Mouse (Mus musculus): ENCODE results near the gene Kdm4d.
"Not testable (repeated sequence)": the region's sequence is repeated elsewhere in the genome, so short reads cannot be mapped to it uniquely, and the experiment has no call there.

Kdm4d gene

DNA sequence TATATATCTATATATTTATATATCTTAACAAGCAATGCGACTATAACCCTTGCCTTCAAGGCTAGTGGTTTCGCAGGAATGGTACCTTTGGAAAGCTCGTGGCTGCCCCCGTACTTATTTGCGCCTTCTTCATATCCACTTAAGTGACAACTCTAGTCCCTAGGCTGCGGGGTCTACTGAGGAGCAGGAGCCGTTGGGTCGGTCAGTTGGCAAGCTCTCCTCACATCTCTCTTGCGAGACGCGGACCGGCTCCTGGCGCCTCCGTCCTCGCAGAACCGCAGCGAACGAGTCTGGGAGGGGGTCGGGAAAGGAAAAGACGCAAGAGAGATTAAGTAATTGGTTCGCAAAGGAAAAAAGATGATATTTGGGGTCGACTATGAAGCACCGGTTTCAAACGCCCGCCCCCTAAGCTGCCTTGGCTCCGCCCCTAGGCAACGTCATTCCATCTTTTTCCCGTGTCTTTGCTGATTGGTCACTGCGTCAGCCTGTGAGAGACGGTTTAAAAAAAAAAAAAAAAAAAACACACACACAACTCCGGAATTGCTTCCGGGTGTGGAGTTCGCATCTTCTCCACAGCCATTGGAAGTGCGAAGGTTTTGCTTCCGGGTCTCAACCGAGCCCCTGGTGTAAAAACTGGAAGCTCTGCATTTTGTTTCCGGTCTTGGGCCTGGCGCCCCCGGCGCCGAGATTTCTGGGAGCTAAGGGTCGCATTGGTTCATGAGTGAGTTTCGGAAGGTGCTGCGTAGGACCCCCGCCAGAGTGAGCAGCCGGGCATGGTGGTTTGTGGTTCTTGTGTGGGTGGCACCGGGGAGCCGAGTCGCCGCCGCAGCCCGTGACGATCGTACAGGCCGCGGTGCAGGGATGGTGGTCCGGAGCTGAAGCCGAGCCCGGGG, at the start of gene Kdm4d, which contains the start of gene Cwc15:
Kdm4d (minus strand) TSS at position 460 of the 893 bp plus-strand sequence.
Cwc15 (plus strand) TSS at position 595 of the 893 bp plus-strand sequence.
- DNase-seq (ENCODE audit: low spot score in 2 of 2) = peak; percentile 95 to 97

DNA sequence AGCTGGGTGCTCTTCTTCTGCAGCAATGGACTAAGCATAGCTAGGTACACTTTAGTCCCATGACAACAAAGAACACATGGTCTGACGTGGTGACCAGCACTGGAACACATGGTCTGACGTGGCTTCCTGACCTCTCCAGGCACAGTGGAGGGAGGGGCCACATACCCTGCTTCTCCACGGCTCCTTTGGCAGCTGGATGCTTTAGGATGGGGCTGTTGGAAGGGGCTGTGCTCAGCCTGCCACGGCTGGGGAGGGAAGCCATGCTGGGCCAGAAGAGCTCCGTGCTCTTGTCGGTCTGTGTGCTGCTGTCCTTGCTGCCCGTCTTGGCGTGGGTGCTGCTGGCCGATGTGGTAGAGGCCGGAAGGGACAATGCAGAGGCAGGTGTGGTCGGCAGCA, 48.1 kb upstream of the Kdm4d start:
- DNase-seq (ENCODE audit: low spot score in 2 of 2) = no peak

DNA sequence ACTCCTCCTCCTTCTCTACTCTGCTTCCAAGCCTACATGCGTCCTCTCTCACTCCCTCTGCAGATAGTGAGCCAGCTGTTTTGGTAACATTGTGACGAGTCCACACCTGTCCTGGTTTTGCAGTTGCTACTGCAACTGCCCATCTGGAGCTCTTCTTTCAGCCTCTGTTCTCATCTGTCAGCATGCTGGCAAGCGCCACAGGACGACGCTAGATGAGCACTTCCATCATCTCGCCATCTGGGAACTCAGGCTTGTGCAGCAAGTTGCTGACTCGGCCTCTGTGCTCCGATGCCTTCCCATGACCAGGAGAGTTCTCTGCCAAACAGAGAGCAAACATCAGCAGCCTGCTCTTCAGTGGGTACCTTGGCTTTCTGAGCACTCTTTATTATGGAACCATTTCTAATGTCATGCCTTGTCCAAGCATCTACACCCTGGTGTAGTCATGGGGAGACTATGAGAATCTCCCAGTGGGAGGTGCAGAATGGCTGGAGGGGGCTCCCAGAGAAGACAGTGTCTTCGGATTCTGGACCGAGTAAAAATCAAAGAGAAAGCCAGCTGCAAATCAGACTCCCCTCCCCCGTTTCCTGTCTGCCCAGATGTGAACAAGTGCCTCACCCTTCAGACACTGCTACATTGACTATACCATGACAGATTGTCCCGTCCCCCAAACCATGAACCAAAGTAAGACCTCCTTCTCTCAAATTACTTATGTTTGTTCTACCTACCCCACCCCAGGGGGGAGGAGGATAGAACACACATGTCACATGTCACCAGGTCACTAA, 47.5 kb upstream of the Kdm4d start:
- DNase-seq (ENCODE audit: low spot score in 2 of 2) = no peak

DNA sequence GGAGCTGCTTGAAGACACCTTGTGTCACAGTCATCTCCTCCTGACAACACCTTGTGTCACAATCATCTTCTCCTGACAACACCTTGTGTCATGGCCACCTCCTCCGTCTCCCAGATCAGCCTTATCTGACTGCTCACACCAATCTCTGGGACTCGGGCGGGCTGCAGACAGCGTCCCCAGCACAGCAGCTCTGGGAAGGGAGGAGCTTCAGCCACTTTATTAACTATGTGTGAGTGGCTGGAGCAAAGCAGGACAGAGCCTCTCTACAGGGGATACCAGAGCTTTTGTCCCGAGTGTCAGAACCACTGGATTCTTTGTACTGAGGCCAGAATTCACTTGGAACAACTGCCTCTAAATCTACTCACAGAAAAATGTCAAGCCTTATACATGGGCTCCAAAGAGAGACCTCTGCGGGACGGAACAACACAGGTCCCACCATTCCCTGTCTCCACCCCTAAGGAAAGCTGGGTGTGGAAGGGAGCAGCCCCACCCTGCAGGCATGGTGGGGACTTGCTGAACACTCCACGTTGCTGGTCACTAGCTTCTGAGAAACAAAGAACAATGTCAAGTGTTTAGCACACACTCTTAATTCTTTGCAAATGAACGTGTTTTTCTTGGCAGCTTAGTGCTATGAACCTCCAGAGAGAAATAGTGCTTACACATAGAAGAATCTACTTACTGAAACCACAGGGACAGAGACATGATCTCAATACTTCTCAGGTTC, 43.9 kb upstream of the Kdm4d start:
- no peak for DNase-seq (ENCODE audit: low spot score in 2 of 2)

DNA sequence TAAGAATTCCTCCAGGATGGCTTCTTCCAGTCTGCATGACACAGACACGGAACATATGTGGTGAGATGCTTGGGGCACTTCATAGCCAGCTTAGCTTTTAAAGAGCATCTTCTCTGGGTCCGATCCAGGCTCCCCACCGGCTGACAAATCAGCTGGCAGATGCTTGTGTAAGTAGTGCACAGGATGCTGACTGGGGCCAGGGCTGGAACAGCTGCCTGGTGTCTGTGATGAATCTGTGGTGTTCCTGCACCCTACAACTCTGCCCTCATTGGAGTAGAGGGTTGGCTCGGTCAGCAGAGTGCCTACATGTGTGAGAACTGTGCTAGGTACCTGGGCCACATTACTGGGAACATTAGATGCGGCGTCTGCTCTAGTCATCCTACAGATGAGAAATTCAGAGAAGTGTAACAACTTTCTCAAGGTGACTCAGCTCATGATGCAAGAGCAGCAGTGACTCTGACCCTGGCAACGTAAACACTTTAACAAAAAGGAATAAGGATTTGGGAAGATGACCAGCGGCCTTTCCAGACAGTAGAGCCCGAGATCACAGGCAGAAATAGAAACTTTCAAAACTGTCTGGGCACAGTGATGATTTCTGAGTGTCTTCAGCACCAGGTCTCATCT, 34.7 kb upstream of the Kdm4d start:
- DNase-seq (ENCODE audit: low spot score in 2 of 2) = no peak

DNA sequence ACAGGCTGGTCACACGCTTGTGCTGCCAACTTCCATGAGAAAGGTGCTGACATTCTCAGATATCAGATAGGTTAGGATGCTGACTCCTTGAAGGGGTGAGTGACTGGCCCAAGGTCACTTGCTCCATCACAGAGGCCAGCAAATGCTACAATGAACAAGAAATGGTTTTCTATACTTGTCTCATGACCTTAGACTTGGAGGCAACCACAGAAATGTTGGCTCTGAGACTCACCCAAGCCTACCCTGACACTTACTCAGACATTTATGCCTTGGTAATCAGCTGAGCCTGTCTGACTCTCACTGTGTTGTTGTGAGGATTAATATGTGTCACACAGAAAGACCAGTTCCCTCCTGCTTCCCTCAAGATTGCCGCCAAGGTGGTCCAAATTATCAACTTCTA, 33.4 kb upstream of the Kdm4d start:
- no peak for DNase-seq (ENCODE audit: low spot score in 2 of 2)

DNA sequence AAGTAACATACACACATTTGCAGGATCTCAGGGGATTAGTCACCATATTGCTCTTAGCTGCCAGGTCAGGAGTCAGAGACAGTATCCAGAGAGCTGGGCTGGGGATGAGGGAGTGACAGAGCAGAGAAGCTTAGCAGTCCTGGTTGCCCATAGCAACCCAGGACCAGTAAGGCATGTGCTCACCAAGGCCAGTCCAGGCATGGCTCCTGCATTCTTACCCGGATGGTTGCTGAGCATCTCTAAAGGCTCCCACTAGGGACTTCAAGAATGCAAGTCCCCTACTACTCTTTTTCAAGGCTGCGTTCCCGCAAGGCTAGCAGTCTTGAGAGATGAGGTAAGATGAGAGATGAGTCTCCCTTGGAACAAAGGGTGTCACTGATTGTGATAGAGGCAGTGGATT, 32.0 kb upstream of the Kdm4d start:
- DNase-seq (ENCODE audit: low spot score in 2 of 2) = no peak

DNA sequence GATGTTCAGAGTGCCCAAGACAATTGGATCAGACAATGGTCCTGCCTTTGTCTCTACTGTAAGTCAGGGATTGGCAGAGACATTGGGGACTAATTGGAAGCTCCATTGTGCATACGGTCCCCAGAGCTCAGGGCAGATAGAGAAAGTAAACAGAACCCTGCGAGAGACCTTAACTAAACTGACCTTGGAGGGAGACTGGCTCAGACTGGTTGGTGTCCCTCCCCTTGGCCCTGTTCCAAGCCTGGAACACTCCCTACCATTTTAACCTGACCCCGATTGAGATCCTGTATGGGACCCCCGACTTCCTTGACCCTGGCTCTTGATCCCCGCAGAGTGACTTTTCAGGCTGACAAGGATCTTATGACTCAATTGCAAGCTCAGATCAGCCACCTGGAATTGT, 29.7 kb upstream of the Kdm4d start:
- DNase-seq (ENCODE audit: low spot score in 2 of 2) = no peak

DNA sequence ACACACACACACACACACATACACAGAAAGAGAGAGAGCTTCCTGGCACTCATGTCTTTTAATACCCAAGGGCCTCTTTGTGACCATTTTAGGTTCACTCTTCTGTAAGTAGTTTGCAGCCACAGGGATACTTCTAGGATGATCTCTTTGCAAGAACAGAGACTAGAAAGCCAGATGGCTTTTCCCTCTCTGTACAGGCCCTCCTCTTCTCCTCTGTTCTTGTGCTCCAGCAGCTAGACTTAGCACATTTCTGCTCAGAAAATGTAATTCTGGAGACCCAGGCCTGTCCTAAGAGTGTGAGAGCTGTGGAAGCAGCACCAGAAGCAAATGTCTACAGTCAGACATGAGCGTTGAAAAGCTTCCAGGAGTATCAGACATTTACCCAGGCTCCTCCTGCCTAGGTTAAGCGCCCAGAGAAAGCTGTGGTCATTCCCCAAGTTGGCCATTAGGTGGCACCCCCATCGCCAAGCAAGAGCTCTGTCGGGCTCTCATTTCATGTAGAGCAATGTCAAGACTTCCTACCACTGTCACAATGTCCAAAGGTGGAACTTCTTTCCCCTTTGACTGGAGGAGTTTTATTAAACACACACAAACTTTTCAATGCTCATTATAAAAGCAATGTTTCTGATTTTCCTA, 23.2 kb upstream of the Kdm4d start:
- DNase-seq (ENCODE audit: low spot score in 2 of 2) = peak; percentile 50 to 61

DNA sequence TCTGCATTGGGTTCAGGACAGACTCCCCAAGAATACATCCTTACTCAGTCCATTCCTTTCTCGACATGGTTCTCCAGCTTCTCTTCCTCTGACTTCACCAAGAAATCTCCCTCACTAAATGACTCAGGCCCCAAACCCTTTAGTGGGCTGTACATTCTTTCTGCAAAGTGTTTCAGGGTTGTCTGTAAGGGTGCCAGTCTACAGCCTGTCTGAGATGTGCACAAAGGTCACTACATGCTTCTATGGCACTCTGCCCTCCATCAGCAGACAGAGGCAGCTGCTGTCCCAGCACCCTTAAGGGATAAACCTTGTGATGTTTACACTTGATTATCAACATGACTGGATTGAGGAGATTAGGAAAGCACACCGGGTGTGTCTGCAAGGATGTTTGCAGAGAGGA, 21.4 kb upstream of the Kdm4d start:
- DNase-seq (ENCODE audit: low spot score in 2 of 2) = no peak

DNA sequence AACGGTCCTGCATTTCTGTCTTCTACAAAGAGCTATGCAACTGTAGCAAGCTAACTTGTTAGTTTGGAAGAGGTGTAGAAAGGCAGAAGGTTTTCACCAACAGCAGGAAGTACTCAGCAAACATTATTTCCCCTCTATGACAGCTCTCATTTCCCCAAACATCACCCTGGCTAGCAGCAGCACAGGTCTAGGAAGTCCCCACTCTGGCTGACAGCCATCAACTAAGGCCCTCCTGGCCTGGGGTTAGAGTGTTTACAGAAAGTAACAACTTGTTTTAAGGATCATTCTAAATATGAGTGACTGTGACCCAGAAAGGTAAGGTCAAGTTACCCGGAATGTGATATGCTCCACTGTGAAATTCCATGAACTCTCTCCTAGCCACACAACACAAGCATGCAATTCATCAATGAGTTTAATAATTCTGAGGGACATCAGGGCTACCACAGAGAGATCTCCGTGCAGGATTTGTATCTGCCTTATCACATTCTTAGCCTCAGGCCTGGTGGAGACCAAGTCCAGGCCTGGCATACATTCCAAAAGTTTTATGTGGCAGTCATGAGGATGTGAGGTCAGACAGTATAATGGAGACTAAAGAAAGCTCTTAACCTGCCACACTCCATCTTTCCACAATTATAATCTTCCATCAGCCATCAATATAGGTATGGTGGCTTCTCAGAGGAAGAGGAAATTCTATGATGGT, 20.8 kb upstream of the Kdm4d start:
- no peak for DNase-seq (ENCODE audit: low spot score in 2 of 2)

DNA sequence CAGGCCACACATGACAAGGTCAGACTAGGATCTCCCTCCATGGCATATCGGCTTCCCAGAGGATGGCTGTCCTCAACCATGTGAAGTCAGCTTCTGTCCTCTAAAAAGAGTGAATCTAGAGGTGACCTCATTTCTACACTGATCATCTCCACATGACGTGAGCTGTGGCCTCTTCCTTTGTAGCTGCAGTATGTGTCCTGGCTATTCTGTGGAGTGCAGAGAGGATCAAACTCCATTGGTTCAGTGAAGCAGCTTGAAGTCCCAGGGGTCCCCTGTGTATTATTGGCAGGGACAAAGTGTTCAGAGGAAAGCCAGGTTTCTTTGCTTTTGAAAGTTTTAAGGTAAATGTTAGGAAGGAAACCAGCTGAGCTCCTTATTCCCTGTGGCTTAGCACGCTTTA, 17.8 kb upstream of the Kdm4d start:
- DNase-seq (ENCODE audit: low spot score in 2 of 2) = no peak

DNA sequence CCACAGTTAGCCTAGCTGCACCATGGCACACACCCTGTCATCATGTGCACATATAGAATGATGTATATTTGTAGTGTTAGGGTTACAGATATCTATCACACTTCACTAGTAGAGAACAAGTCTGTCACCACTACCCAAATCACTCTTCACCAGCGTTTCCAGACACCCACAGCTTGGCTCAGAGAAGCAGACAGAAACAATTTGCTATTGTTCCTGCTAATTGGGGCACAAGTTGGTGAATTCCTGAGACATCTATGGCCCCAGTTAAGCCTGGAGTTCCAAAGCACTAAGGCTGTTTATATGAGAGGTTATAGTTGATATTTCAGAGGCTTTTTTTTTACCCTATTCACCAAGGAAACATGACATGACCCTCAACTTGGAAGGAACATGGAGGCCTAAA, 17.0 kb upstream of the Kdm4d start:
- no peak for DNase-seq (ENCODE audit: low spot score in 2 of 2)

DNA sequence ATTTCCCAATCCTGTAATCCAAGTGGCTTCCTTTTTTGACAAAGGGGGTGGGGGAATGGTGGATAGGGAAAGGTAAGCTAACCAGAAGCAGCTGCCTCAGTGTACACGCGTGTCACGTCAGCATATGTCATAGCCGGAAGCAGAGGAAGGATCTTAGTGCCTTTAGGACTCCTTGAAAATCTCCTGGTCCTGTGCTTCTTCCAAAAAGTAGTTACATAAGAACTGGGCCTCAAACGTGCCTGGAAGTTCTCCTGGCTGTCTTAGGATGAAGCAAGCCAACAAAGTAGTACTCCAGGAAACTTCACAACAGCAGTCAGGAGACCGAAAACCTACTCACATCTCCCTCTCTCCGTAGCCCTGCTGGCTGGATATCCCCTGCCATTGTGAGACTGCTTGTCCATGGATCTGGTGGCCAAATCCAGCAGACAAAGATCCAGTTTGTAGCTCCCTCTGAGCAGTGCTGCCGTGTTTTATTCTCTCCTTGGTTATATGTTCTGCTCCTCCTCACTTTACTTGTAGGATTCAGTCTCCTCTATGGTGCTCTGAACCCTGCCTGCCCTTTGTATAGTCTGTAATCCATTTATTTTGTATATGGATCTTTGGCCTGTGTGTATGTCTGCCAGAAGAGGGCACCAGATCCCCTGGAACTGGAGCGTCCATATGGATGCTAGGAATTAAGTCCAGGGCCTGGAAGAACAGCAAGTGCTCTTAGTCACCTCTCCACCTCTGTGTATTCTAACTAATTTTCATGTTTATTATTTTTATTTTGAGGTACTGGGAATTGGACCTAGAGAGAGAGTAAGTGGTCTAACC, 12.6 kb upstream of the Kdm4d start:
- no peak for DNase-seq (ENCODE audit: low spot score in 2 of 2)

DNA sequence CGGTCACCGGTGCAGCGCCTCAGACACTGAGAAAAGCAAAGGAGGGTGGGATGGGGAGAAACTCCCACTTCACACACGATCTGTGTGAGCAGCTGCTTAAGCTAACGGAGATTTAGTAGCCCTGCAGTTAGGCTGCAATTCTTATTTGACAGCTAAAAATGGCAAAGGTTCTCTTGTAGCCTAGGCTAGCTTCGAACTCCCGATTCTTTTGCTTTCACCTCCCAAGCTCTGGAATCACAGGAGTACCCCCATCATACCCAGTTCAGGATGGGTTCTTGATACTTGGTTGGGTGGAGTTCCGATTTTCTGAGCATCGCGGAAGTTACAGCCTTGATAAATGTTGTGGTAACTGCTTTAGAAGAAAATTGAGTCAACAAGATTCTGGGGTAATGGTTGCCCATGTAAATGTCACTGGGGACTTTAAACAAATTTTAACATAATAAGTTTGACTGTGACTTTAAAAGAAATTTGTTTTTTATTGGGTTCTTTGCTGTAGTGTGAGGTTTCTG, 688 bp upstream of the Kdm4d start:
- no peak for DNase-seq (ENCODE audit: low spot score in 2 of 2)

DNA sequence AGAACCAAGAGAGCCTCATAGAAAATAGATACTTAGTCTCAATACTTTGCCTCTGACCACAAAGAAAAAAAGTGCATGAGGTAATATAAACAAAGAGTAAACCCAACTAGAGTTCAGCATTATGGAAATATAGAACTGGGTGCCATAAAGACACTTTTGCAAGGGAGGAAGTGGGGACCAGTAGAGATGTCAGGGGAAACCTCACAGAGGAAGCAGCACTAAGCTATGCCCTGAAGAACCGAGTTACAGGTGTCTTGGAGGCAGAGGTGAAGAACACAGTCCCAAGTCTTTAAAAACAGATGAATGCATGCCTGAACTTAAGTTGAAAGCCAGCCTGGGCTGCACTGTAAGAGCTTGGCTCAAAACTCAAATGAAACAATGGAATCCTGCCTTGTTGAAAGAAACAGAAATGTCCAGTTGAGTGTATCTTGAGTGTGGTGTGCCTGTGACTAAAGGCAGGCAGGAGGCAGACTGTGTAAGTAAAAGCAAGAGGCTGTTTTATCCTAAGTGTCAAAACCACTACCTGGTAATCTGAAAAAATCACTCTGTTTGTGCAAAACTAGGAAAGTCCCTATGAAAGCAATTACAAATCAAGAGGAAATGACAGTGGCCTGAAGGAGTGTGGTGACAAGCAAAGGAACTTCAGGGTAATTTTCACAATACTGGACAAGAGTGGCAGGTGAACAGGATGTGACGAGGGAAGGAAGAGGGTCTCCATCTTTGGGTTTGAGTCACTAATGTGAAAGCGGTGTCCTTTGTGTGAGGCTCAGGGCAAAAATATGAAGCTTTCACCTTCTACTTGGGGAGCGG, 1.2 kb downstream of the Kdm4d start:
- DNase-seq (ENCODE audit: low spot score in 2 of 2) = peak; percentile 60 to 79

DNA sequence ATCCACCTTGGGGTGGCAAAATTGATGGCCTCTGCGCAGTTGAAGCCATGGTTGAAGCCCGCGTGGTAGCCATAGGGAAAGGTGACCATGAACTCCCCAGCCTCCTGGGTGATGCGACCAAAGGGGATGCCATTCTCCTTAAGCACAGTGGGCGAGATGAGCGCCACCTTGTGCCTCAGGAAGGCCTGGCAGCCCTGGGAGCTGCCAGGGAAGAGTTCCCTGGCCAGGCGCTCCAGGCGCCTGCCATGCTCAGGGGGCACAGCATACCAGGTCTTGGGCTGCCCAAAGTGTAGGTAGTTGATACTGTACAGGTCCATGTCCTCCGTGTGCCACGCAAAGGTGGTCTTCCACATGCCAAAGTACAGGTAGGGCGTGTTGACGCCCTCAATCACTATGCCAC, 36.6 kb downstream of the Kdm4d start:
- DNase-seq (ENCODE audit: low spot score in 2 of 2) = not testable (repeated sequence)

DNA sequence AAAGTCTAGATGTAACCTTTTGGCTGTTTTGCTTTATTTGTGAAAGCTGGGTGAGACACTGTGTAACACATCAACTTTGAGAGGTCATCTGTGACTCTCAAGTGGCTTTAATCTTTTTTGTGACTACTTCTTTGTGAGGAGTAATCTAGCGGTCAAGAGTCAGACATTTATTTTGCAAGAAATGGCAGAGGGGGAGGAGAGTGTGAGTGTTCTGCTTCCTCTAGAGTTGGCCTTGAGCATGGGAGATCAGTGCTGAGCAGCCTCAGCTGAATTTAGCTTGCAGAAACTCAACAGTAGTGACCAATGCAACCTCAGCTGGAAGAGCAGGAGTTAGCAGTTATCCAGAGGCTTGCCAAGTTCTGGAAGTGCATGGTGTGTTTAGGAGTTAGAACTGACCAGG, 37.7 kb downstream of the Kdm4d start:
- DNase-seq (ENCODE audit: low spot score in 2 of 2) = not testable (repeated sequence)

DNA sequence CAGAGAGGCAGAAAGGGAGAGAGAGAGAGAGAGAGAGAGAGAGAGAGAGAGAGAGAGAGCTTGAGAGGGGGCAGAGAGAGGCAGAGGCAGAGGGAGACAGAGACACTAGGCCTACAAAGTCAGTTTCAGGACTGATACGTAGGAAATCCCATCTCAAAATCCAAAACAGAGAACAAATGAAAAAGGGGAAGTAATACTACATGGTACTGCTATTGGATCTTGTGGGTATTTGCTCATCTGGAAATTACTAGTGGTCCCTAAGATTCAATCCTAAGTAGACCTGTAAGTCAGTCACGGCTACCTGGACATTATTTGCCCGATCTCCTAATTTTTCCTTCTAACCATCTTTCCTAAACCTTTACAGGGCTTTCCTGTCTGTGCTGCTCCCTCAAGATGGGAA, 44.0 kb downstream of the Kdm4d start:
- DNase-seq (ENCODE audit: low spot score in 2 of 2) = no peak
